Mouse (Mus musculus) heart, embryonic 11.5 days (tissue): ENCODE data around the gene Zfp512b. TPM values are rescaled to one million over a fixed set of nuclear protein-coding genes. Genes with fewer than 3 reads are reported as not detected.

Experiments used
- ATAC-seq: fragments of 200-750 bp; cut with Nextera tagmentation; replicated peaks from 2 replicates; pipeline ENCODE4 v1.8.0; 2017; ENCODE audit warnings: moderate library complexity; ENCODE audit not compliant: insufficient number of reproducible peaks, low FRiP score, low TSS enrichment
- H3K27ac ChIP-seq: fragments of 300-500 bp; sonication (generic); 2 replicates; pipeline ENCODE4 v1.5.1; 2014; ENCODE audit warnings: mild to moderate bottlenecking, low read depth, low read length
- H3K27me3 ChIP-seq: fragments of 300-500 bp; sonication (generic); 2 replicates; pipeline ENCODE4 v1.6.1; 2014; ENCODE audit warnings: mild to moderate bottlenecking, low read length, mixed read lengths; ENCODE audit not compliant: control insufficient read depth, insufficient read depth
- H3K36me3 ChIP-seq: fragments of 300-500 bp; sonication (generic); 2 replicates; pipeline ENCODE4 v1.6.1; 2014; ENCODE audit warnings: mild to moderate bottlenecking, low read length, moderate library complexity, mixed read lengths; ENCODE audit not compliant: control insufficient read depth, insufficient read depth
- H3K4me1 ChIP-seq: fragments of 300-500 bp; sonication (generic); 2 replicates; pipeline ENCODE4 v1.6.1; 2014; ENCODE audit warnings: low read length; ENCODE audit not compliant: control insufficient read depth, insufficient read depth
- H3K4me2 ChIP-seq: fragments of 300-500 bp; sonication (generic); 2 replicates; pipeline ENCODE4 v1.6.1; 2014; ENCODE audit warnings: mild to moderate bottlenecking, moderate library complexity
- H3K4me3 ChIP-seq: fragments of 300-500 bp; sonication (generic); 2 replicates; pipeline ENCODE4 v1.5.1; 2014; ENCODE audit warnings: low read depth, low read length
- H3K9ac ChIP-seq: fragments of 300-500 bp; sonication (generic); 2 replicates; pipeline ENCODE4 v1.6.1; 2014; ENCODE audit warnings: mild to moderate bottlenecking, low read depth, low read length, moderate library complexity
- H3K9me3 ChIP-seq: fragments of 300-500 bp; sonication (generic); replicated peaks from 2 replicates; pipeline ENCODE4 v1.6.1; 2016; ENCODE audit warnings: low read length; ENCODE audit not compliant: control insufficient read depth
- WGBS: fragments of 180-500 bp; shearing (Covaris S2); extraction: QIAGEN DNeasy Blood & Tissue Kit; methylation state at CpG from one replicate; pipeline ENCODE4 v1.1.7; 2014; ENCODE audit not compliant: insufficient replicate concordance; 5-methylcytosine and 5-hydroxymethylcytosine counted together
- polyA plus RNA-seq: library from polyadenylated mRNA; unstranded; fragments of >200 nt; fragmentation: Nextera tagmentation; extraction: Ambion mirVana; gene quantifications from 2 replicates; pipeline ENCODE4 v1.2.1, GENCODE M21; 2014

The Zfp512b gene
- polyA plus RNA-seq, 1 experiment from 2014 or later = 26.5 TPM

GRCm38 (mm10) chr2:181593042-181593421, 429 bp upstream of the Zfp512b start:
- Histone ChIP-seq H3K4me2 (peak overlapping the region; percentile 82), H3K36me3 (peaks cover 18% of the 10 kb centered on the region), H3K27me3 (no peaks in the 10 kb centered on the region), H3K4me3 (peak overlapping the region; percentile 86), H3K4me1 (peaks cover 16% of the 10 kb centered on the region), H3K9me3 (no peaks in the 10 kb centered on the region), H3K9ac (peak overlapping the region; percentile 89), H3K27ac (peak overlapping the region; percentile 58; the same call in 1 of the 2 replicates)
- 3% methylated on average over 6 of the region's 6 CpGs for WGBS
- ATAC-seq = no peak; the same call in 1 of the 2 replicates

DNA sequence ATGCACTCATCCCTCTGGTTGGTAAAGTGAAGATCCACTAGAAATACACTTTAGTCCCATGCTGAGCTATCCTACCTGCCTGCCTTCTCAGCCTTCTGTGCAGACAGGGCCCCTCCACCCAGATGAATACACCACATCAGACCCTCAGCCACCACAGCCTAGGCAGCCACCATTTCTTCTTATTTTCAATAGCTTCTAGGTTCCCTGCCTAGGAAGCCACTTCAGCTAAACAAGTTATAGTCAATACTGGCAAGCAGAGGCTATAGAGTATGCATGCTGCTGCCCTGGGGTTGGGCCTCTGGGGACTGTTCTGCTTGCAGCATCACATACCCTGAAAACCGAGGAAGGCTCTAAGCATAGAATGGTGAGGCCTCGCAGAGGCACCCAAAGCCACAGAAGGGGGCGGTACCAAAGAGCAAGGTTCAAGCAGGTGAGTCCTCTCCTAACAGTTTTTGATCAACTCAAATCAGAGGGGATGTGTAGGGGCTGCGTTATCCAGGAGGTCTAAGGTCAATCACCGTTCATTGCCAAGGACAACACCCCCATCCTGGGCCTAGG, 996 bp downstream of the Zfp512b start, which contains the start of gene Prpf6:
Gene Prpf6, plus strand, starts transcription at position 341 of the 558 bp plus-strand sequence.
- no peak for ATAC-seq
- peaks cover 30% of the 10 kb centered on the region for H3K36me3 ChIP-seq
- 20% methylated on average over 5 of the region's 5 CpGs for WGBS

GRCm38 (mm10) chr2:181590471-181590870, 2.1 kb downstream of the Zfp512b start:
- no peaks in the 10 kb centered on the region for H3K27me3 ChIP-seq
- no peak overlapping the region for H3K4me2 ChIP-seq
- H3K4me1 ChIP-seq = peaks cover 13% of the 10 kb centered on the region
- no peaks in the 10 kb centered on the region for H3K9me3 ChIP-seq
- no peak overlapping the region for H3K4me3 ChIP-seq
- H3K27ac ChIP-seq = no peak overlapping the region
- H3K9ac ChIP-seq = no peak overlapping the region
- peaks cover 40% of the 10 kb centered on the region for H3K36me3 ChIP-seq
- 84% methylated on average over 5 of the region's 5 CpGs for WGBS
- ATAC-seq = no peak

More for the DNA sequence above, 996 bp downstream of the Zfp512b start, which contains the start of gene Prpf6:
- Histone ChIP-seq H3K27ac (peak within 1 kb of the TSS; percentile 58; the same call in 1 of the 2 replicates), H3K4me3 (peak within 1 kb of the TSS; percentile 86), H3K9ac (peak within 1 kb of the TSS; percentile 89), H3K9me3 (no peaks in the 10 kb centered on the region), H3K4me2 (peak within 1 kb of the TSS; percentile 82), H3K27me3 (no peaks in the 10 kb centered on the region), H3K4me1 (peaks cover 13% of the 10 kb centered on the region)

DNA sequence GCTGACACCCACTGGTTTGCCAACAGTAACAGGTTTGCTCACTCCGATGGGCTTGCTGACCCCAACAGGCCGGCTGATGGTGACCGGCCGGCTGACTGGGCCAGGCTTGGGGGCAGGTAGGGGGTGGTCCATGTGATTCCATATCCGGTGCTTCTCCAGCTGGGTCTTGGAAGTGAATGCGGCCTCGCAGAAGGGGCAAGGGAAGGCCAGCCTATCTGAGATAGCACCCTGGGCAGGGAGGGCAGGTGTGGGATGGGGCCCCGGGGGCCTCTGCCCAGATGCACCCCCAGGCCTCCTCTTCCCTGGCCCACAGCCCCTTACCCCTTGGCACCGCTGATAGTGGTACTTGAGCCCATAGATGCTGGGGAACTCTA, 2.9 kb downstream of the Zfp512b start:
- Histone ChIP-seq H3K4me3 (no peak overlapping the region), H3K9ac (no peak overlapping the region), H3K4me2 (no peak overlapping the region), H3K4me1 (peaks cover 13% of the 10 kb centered on the region), H3K9me3 (no peaks in the 10 kb centered on the region), H3K27ac (no peak overlapping the region), H3K36me3 (peaks cover 40% of the 10 kb centered on the region), H3K27me3 (no peaks in the 10 kb centered on the region)
- ATAC-seq = no peak
- WGBS = 92% methylated on average over 9 of the region's 9 CpGs

GRCm38 (mm10) chr2:181589011-181589731, 3.4 kb downstream of the Zfp512b start:
- H3K36me3 ChIP-seq = peaks cover 46% of the 10 kb centered on the region
- H3K27me3 ChIP-seq = no peaks in the 10 kb centered on the region
- no peak overlapping the region for H3K27ac ChIP-seq
- H3K9ac ChIP-seq = no peak overlapping the region
- no peaks in the 10 kb centered on the region for H3K9me3 ChIP-seq
- ATAC-seq = no peak
- peaks cover 13% of the 10 kb centered on the region for H3K4me1 ChIP-seq
- 80% methylated on average over 10 of the region's 10 CpGs for WGBS
- no peak overlapping the region for H3K4me3 ChIP-seq
- no peak overlapping the region for H3K4me2 ChIP-seq

DNA sequence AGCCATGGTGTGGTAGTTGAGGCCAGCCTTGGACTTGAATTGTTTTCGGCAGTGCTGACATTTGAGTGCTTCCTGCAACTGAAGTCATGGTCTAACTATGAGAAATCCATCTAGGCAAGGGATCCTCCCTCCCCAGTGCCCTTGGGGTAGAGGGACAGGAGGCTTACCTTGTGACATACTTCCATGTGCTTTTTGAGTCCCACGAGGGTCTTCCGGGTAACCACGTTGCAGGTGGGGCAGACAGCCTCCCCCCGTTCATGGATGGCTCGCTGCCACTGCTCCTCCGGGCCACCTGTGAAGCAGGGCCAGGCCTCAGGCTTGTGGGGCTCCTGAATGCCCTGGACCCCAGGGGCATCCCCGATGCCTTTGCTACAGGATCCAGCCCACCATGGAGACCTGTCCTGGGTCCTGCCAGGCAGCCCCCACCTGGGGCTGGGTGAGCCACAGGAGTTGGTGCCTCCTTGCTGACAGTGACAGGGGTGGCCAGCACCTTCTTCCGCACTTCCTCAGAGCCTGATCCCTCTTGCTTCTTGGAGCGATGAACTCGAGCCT, 4.3 kb downstream of the Zfp512b start:
- Histone ChIP-seq H3K27me3 (no peaks in the 10 kb centered on the region), H3K27ac (no peak overlapping the region), H3K36me3 (peaks cover 48% of the 10 kb centered on the region), H3K4me3 (no peak overlapping the region), H3K4me1 (peaks cover 13% of the 10 kb centered on the region), H3K9me3 (no peaks in the 10 kb centered on the region), H3K4me2 (no peak overlapping the region), H3K9ac (no peak overlapping the region)
- 88% methylated on average over 11 of the region's 11 CpGs for WGBS
- no peak for ATAC-seq

DNA sequence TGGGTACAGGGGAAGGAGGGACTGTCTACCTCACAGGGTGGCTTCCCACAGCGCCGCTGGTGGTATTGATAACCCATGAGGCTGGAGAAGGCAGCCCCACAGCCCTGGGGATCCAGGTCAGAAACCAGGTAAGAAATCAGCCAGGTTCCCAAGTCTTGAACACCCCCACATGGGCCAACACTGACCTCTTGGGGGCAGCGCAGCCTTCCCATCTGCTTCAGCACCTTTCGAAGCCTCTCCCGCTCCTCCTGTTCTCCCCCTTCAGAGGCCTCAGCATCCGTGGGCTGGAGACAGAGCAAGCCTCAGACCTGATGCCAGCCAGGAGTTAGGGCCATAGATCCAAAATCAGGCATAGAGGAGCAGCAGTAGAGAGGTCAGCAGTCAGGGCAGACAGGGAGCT, 4.8 kb downstream of the Zfp512b start:
- Histone ChIP-seq H3K9ac (no peak overlapping the region), H3K4me1 (peaks cover 10% of the 10 kb centered on the region), H3K4me3 (no peak overlapping the region), H3K27me3 (no peaks in the 10 kb centered on the region), H3K36me3 (peaks cover 48% of the 10 kb centered on the region), H3K9me3 (no peaks in the 10 kb centered on the region), H3K4me2 (no peak overlapping the region), H3K27ac (no peak overlapping the region)
- ATAC-seq = no peak
- WGBS = 72% methylated on average over 6 of the region's 6 CpGs

- Histone ChIP-seq H3K4me1 (peaks cover 2% of the 10 kb centered on the region; the same call in 1 of the 2 replicates), H3K27ac (no peak overlapping the region), H3K9ac (no peak overlapping the region), H3K4me3 (no peak overlapping the region), H3K36me3 (peaks cover 48% of the 10 kb centered on the region), H3K9me3 (no peaks in the 10 kb centered on the region), H3K27me3 (no peaks in the 10 kb centered on the region), H3K4me2 (no peak overlapping the region)
- ATAC-seq = no peak
- 96% methylated on average over 3 of the region's 3 CpGs for WGBS
Measured at GRCm38 (mm10) chr2:181586124-181586523, 6.5 kb downstream of the Zfp512b start.
